Mouse (Mus musculus) spleen, adult 2 months (tissue): ENCODE measurements around the gene Naa50.

ENCODE experiments used
- CTCF ChIP-seq: fragments of 200-500 bp; IDR thresholded peaks from 2 replicates; pipeline ENCODE4 v1.5.1; 2011; ENCODE audit warnings: mild to moderate bottlenecking, inconsistent platforms; ENCODE audit not compliant: insufficient read depth, insufficient read length, insufficient replicate concordance; ENCODE audit errors: extremely low read depth
- POLR2A ChIP-seq: fragments of 200-500 bp; IDR thresholded peaks from 2 replicates; pipeline ENCODE4 v1.6.1; 2011; ENCODE audit warnings: low read depth, low read length, inconsistent platforms

- TF ChIP-seq CTCF = no peak
- TF ChIP-seq POLR2A = no peak
Measured at GRCm38 (mm10) chr16:44122982-44123725, 16.5 kb upstream of the Naa50 start.
